Mouse (Mus musculus) hindbrain, embryonic 12.5 days (tissue): ENCODE data around the gene Sart1. TPM values are rescaled to one million over a fixed set of nuclear protein-coding genes. Genes with fewer than 3 reads are reported as not detected.

Experiments
- ATAC-seq: fragments of 200-750 bp; cut with Nextera tagmentation; 2 replicates; pipeline ENCODE4 v1.8.0; 2017; ENCODE audit warnings: moderate TSS enrichment; ENCODE audit not compliant: low FRiP score
- H3K27ac ChIP-seq: fragments of 300-500 bp; sonication (generic); 2 replicates; pipeline ENCODE4 v1.5.1; 2016; ENCODE audit warnings: mild to moderate bottlenecking
- H3K27me3 ChIP-seq: fragments of 300-500 bp; sonication (generic); 2 replicates; pipeline ENCODE4 v1.6.1; 2016; ENCODE audit warnings: mild to moderate bottlenecking
- H3K36me3 ChIP-seq: fragments of 300-500 bp; sonication (generic); 2 replicates; pipeline ENCODE4 v1.6.1; 2016; ENCODE audit warnings: mild to moderate bottlenecking
- H3K4me1 ChIP-seq: fragments of 300-500 bp; sonication (generic); 2 replicates; pipeline ENCODE4 v1.6.1; 2016
- H3K4me2 ChIP-seq: fragments of 300-500 bp; sonication (generic); replicated peaks from 2 replicates; pipeline ENCODE4 v1.6.1; 2016; ENCODE audit warnings: mild to moderate bottlenecking
- H3K4me3 ChIP-seq: fragments of 300-500 bp; sonication (generic); 2 replicates; pipeline ENCODE4 v1.5.1; 2016; ENCODE audit warnings: mild to moderate bottlenecking
- H3K9ac ChIP-seq: fragments of 300-500 bp; sonication (generic); 2 replicates; pipeline ENCODE4 v1.6.1; 2016; ENCODE audit warnings: mild to moderate bottlenecking, moderate library complexity
- H3K9me3 ChIP-seq: fragments of 300-500 bp; sonication (generic); replicated peaks from 2 replicates; pipeline ENCODE4 v1.6.1; 2016; ENCODE audit warnings: mild to moderate bottlenecking
- WGBS: fragments of 180-500 bp; shearing (Covaris S2); methylation state at CpG from one replicate; pipeline ENCODE4 v1.1.7; 2016; 5-methylcytosine and 5-hydroxymethylcytosine counted together
- polyA plus RNA-seq: library from polyadenylated mRNA; unstranded; fragments of >200 nt; fragmentation: Nextera tagmentation; extraction: Ambion mirVana; gene quantifications from 2 replicates; pipeline ENCODE4 v1.2.1, GENCODE M21; 2016

The Sart1 gene
- polyA plus RNA-seq, 1 experiment from 2014 or later, result 106 TPM

DNA sequence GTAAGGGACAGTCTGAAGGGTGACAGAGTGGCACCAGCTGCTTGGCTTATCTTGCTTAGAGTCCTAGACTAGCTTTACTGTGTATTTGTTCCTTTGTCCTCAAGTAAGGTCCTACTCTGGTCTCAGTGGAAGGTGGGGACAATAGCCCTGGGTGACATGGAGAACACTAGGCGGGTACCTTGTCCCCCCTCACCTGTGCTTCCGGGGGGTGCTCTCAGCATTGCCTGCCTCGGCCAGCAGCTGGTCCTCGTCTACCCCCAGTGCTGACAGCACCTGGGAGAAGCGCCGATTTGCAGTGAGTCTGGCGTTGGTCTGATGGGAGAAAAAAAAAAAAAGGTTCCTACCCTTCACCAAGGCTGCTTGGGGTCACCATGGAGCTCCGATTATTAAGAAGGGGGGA lies 1.9 kb upstream of the Sart1 start:
- 93% methylated on average over 8 of the region's 8 CpGs for WGBS
- Histone ChIP-seq H3K27ac (no peak overlapping the region; the same call in 1 of the 2 replicates), H3K36me3 (no peaks in the 10 kb centered on the region), H3K4me1 (peaks cover 31% of the 10 kb centered on the region), H3K27me3 (no peaks in the 10 kb centered on the region), H3K4me3 (peak overlapping the region; percentile 100), H3K4me2 (peak overlapping the region; percentile 97), H3K9ac (peak overlapping the region; percentile 79), H3K9me3 (no peaks in the 10 kb centered on the region)
- ATAC-seq, result no peak

- 56% methylated on average over 12 of the region's 12 CpGs for whole genome bisulfite sequencing
- peaks cover 4% of the 10 kb centered on the region for H3K36me3 ChIP-seq
- H3K9me3 ChIP-seq, result no peaks in the 10 kb centered on the region
- peak overlapping the region; percentile 100 for H3K4me3 ChIP-seq
- H3K4me1 ChIP-seq, result peaks cover 31% of the 10 kb centered on the region
- H3K27me3 ChIP-seq, result no peaks in the 10 kb centered on the region
- ATAC-seq, result no peak
- peak overlapping the region; percentile 26; the same call in 1 of the 2 replicates for H3K27ac ChIP-seq
- H3K9ac ChIP-seq, result peak overlapping the region; percentile 79
- H3K4me2 ChIP-seq, result peak overlapping the region; percentile 97
These were observed 1.1 kb upstream of the Sart1 start for GRCm38 (mm10) chr19:5389647-5390046.

DNA sequence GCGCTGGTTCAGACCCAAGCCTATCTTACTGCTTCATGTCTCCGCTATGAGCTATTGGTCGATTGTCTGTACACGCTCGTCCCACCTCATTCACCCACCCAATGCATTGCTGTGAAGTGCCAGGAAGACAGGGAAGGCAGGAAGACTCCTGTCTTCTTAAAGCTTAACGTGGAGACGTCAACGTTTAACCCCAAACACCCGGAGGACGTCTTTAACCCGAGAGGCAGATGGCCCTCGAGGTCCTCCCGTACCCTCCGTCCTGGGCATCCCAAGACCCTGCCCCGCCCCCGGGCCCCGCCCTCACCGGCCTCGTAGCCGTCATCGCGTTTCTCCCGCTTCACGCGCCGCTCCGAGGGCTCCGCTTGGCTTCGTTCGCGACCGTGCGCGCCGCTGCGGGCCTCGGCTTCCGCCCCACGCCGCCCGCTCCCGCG lies 477 bp downstream of the Sart1 start:
- under 1% methylated on average over 43 of the region's 43 CpGs for WGBS
- H3K4me1 ChIP-seq, result peaks cover 31% of the 10 kb centered on the region
- ATAC-seq, result peak; percentile 59

DNA sequence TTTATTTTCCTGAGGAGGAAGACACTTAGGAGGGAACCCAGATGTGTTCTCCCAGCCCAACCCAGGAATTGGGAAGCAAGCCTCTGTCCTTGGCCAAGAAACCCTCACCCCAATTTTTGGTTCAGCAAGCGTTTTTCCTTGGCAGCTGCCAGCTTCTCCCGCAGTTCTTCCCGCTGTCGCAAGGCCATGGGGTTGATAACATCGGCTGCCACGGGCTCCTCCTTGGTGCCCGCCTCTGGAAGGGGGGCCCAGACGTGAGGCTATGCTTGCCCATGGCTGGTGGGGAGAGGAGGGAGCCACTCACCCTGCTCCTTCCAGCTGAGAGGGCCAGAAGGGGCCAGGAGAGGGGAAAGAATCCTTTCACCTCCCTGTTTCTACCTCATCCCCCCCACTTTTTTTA lies 3.8 kb downstream of the Sart1 start:
- H3K9me3 ChIP-seq, result no peaks in the 10 kb centered on the region
- H3K27ac ChIP-seq, result no peak overlapping the region
- WGBS, result 92% methylated on average over 8 of the region's 8 CpGs
- peaks cover 53% of the 10 kb centered on the region for H3K36me3 ChIP-seq
- ATAC-seq, result no peak
- no peaks in the 10 kb centered on the region for H3K27me3 ChIP-seq
- no peak overlapping the region for H3K4me3 ChIP-seq
- peaks cover 23% of the 10 kb centered on the region for H3K4me1 ChIP-seq
- no peak overlapping the region for H3K4me2 ChIP-seq
- no peak overlapping the region for H3K9ac ChIP-seq

More for the DNA sequence above, 477 bp downstream of the Sart1 start:
- Histone ChIP-seq H3K27me3 (no peaks in the 10 kb centered on the region), H3K4me2 (peak overlapping the region; percentile 97), H3K9ac (peak overlapping the region; percentile 98), H3K36me3 (peaks cover 20% of the 10 kb centered on the region), H3K27ac (peak overlapping the region; percentile 89), H3K9me3 (no peaks in the 10 kb centered on the region), H3K4me3 (peak overlapping the region; percentile 100)

DNA sequence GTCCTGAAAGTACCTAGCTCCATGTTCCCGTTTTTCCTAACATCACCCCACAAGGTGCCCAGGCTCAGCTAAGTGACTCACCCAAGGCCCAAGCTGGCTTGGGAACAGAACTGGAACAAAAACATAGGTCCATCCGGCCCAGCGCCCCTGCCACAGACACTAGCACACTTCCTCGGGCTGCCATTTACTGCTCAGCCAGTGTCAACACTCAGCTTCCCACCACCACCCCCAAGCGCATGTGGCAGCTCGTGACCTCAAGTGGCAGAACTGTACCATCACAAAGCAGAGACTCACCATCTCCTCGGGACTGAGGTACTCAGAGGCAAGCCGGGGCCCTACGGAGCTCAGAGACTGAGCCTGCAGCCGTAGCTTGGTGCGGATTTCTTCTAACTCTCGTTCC lies 5.2 kb downstream of the Sart1 start:
- peaks cover 16% of the 10 kb centered on the region for H3K4me1 ChIP-seq
- 96% methylated on average over 12 of the region's 12 CpGs for WGBS
- no peak overlapping the region for H3K4me3 ChIP-seq
- H3K27ac ChIP-seq, result no peak overlapping the region
- no peak for ATAC-seq
- H3K27me3 ChIP-seq, result no peaks in the 10 kb centered on the region
- H3K36me3 ChIP-seq, result peaks cover 67% of the 10 kb centered on the region
- no peak overlapping the region for H3K9ac ChIP-seq
- no peaks in the 10 kb centered on the region for H3K9me3 ChIP-seq
- no peak overlapping the region for H3K4me2 ChIP-seq

DNA sequence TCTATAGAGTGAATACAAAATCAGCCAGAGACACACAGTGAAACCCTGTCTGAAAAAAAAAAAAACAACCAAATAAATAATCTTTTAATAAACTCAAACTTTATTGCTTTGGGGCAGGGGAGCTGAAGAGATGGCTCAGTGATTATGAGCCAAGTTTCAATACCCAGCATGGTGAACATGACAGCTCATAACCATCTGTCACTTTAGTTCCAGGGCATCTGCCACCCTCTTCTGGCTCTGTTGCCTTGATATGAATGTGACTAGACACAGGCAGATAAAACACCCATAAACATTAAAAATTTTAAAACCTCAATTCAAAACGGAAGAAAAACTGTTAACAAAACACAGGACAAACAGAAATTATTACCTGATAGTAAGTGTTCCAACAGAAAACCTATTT lies 11.1 kb downstream of the Sart1 start:
- 91% methylated on average over 1 of the region's 1 CpGs for WGBS
- no peak overlapping the region for H3K9ac ChIP-seq
- no peaks in the 10 kb centered on the region for H3K9me3 ChIP-seq
- no peaks in the 10 kb centered on the region for H3K4me1 ChIP-seq
- H3K27ac ChIP-seq, result no peak overlapping the region
- no peak overlapping the region for H3K4me3 ChIP-seq
- peaks cover 83% of the 10 kb centered on the region for H3K36me3 ChIP-seq
- H3K27me3 ChIP-seq, result no peaks in the 10 kb centered on the region
- H3K4me2 ChIP-seq, result no peak overlapping the region
- no peak for ATAC-seq

DNA sequence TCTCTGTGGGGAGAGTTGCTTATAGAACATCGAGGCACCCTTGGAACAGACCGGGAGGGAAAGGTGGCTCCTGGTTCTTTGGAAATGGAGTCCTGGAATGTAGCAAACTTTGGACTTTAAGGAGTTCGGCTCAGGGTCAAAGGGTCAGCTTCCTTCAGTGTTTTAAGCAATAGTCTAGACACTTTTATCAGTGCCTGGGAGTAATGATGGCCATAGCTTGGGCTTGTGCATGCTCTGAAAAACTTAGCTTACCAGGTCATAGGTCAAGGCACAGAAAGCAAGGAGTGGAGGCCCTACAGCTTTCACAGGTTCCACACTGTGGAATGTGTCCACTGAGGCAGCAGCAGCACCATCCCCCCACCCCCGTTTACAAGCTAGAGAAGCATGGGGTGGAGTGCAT lies 13.8 kb downstream of the Sart1 start:
- H3K27me3 ChIP-seq, result no peaks in the 10 kb centered on the region
- no peak overlapping the region for H3K9ac ChIP-seq
- H3K36me3 ChIP-seq, result peaks cover 80% of the 10 kb centered on the region
- H3K27ac ChIP-seq, result no peak overlapping the region
- H3K4me3 ChIP-seq, result no peak overlapping the region
- no peak overlapping the region for H3K4me2 ChIP-seq
- WGBS, result 85% methylated on average over 4 of the region's 4 CpGs
- H3K9me3 ChIP-seq, result no peaks in the 10 kb centered on the region
- ATAC-seq, result no peak
- no peaks in the 10 kb centered on the region for H3K4me1 ChIP-seq

DNA sequence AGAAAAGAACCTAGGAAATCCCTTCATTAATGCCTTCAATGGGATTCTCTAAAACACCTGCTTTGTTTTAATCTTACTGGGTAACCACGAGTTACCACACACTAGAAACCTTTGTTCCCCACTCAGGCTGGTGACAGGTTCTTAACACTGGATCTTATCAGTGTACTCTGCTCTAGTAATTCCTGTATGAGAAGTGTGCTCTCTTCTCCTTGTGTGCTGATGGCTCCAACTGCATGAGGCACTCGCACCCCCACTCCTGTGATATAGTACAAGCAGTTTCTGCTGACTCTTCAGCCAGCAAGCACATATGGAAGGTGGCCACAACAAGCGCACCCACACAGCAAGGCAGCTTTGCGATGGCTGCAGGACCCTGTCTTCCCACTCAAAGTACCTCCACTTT lies 14.3 kb downstream of the Sart1 start:
- Histone ChIP-seq H3K4me2 (no peak overlapping the region), H3K9ac (no peak overlapping the region), H3K27ac (no peak overlapping the region), H3K36me3 (peaks cover 80% of the 10 kb centered on the region), H3K27me3 (no peaks in the 10 kb centered on the region), H3K4me1 (no peaks in the 10 kb centered on the region), H3K9me3 (no peaks in the 10 kb centered on the region), H3K4me3 (no peak overlapping the region)
- no peak for ATAC-seq
- WGBS, result 87% methylated on average over 4 of the region's 4 CpGs

DNA sequence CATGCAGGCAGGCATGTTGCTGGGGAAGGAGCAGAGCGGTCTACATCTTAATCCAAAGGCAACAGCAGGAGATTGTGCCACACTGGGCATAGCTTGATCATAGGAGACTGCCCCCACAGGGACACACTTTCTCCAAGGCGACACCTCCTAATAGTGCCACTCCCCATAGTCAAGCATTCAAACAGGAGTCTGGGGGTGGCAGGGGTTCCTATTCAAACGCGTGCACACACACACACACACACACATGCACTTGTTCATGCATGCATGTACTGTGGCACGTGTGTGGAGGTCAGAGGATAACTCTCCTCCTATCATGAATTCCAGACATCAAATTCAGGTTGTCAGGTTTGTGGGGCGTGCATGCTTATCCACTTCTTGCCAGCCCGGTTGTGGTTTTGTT lies 15.8 kb downstream of the Sart1 start:
- Histone ChIP-seq H3K9me3 (no peaks in the 10 kb centered on the region), H3K27ac (no peak overlapping the region), H3K4me1 (peaks cover 12% of the 10 kb centered on the region), H3K4me2 (no peak overlapping the region), H3K9ac (no peak overlapping the region), H3K27me3 (no peaks in the 10 kb centered on the region), H3K4me3 (no peak overlapping the region), H3K36me3 (peaks cover 78% of the 10 kb centered on the region)
- ATAC-seq, result no peak
- WGBS, result 94% methylated on average over 7 of the region's 7 CpGs

GRCm38 (mm10) chr19:5370932-5371331 lies 17.6 kb downstream of the Sart1 start:
- Histone ChIP-seq H3K9ac (no peak overlapping the region), H3K27me3 (no peaks in the 10 kb centered on the region), H3K36me3 (peaks cover 67% of the 10 kb centered on the region), H3K27ac (no peak overlapping the region), H3K4me1 (peaks cover 17% of the 10 kb centered on the region), H3K4me3 (no peak overlapping the region), H3K4me2 (no peak overlapping the region), H3K9me3 (no peaks in the 10 kb centered on the region)
- 89% methylated on average over 3 of the region's 3 CpGs for WGBS
- no peak for ATAC-seq

DNA sequence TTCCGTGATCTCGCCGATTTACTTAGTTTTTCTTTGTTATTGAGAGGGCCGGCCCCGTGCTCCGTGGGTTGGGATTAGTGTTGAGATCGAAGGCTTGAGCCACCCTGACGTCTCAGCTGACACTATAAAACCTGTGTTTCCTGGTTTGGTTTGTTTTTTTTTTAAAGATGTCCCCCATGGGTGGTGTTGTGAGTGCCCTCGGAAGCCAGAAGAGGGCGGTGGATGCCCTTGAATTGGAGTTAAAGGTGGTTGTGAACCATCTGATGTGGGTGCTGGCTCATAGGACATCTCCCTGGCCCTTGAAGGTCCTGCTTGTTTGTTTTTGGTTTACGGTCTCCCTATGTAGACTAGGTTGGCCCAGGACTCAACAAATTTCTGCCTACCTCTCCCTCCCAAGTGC lies 21.0 kb downstream of the Sart1 start:
- Histone ChIP-seq H3K36me3 (peaks cover 60% of the 10 kb centered on the region), H3K4me2 (peak overlapping the region; percentile 82), H3K4me1 (peaks cover 23% of the 10 kb centered on the region), H3K9me3 (no peaks in the 10 kb centered on the region), H3K4me3 (peak overlapping the region; percentile 97), H3K27me3 (no peaks in the 10 kb centered on the region), H3K9ac (peak overlapping the region; percentile 93), H3K27ac (peak overlapping the region; percentile 94)
- 9% methylated on average over 11 of the region's 11 CpGs for WGBS
- no peak for ATAC-seq

GRCm38 (mm10) chr19:5367053-5367359 lies 21.5 kb downstream of the Sart1 start, which contains the start of gene Banf1:
Gene Banf1, minus strand, starts transcription at chr19:5367168.
- peak within 1 kb of the TSS; percentile 82 for H3K4me2 ChIP-seq
- peak within 1 kb of the TSS; percentile 97 for H3K4me3 ChIP-seq
- H3K36me3 ChIP-seq, result peaks cover 55% of the 10 kb centered on the region
- peak within 1 kb of the TSS; percentile 93 for H3K9ac ChIP-seq
- peaks cover 23% of the 10 kb centered on the region for H3K4me1 ChIP-seq
- ATAC-seq, result no peak
- peak within 1 kb of the TSS; percentile 94 for H3K27ac ChIP-seq
- H3K27me3 ChIP-seq, result no peaks in the 10 kb centered on the region
- under 1% methylated on average over 33 of the region's 33 CpGs for WGBS
- H3K9me3 ChIP-seq, result no peaks in the 10 kb centered on the region

DNA sequence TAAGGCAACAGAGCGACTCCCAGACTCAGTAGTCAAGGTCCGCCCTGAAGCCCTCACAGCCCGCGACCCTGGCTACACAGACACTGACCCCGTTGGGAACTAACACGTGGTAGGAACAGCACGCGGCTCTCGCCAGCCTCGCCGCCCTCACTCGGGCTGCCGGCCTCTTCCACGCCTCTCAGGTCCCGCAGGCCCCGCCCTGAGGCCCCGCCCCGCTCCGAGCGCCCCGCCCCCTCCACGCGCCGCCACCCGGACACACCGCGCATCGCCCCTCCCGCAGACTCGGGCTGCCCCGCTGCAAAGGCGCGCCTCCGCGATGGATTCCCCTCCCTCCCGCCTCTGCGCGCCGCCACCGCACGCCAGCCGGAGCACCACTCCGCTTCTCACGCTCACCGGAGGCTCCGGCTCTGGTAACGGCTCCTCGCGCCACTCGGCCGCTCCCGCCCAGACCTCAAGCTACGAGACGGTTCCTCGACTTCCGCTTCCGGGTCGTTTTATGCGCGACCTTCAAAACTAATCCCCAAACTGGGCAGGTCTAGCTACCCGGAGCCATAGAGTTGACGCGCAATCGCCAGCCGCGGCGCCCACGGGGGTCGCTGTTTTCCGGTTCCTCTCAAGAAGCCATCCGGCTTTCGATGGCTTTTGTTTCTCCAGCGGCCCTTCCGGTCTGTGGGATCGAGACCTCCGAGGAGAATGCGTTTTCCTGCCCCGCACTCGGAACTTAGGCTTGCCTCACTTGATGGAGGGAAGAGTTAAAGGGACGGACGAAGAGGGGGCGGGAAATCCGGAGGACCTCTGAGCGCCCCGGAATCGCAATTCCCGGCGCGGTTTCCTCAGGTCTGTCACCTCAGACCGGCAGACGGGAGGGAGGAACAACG lies 22.1 kb downstream of the Sart1 start, which contains the start of gene Eif1ad:
Eif1ad (plus strand) TSS at position 567 of the 878 bp plus-strand sequence.
- H3K36me3 ChIP-seq, result peaks cover 49% of the 10 kb centered on the region
- no peaks in the 10 kb centered on the region for H3K27me3 ChIP-seq
- peak within 1 kb of the TSS; percentile 94 for H3K27ac ChIP-seq
- H3K9me3 ChIP-seq, result no peaks in the 10 kb centered on the region
- ATAC-seq, result peak; percentile 96
- peak within 1 kb of the TSS; percentile 93 for H3K9ac ChIP-seq
- under 1% methylated on average over 86 of the region's 92 CpGs for WGBS
- peak within 1 kb of the TSS; percentile 82 for H3K4me2 ChIP-seq
- peaks cover 23% of the 10 kb centered on the region for H3K4me1 ChIP-seq
- H3K4me3 ChIP-seq, result peak within 1 kb of the TSS; percentile 97
